Mouse (Mus musculus) embryo, embryonic 11 days (tissue): ENCODE results near the gene Dpm2.
A peak's percentile ranks its signal among the peaks of the same experiment; 100 is the strongest.

Experiments used
- DNase-seq: peaks from one replicate; pipeline ENCODE4 v3.0.0-alpha.2; 2015

Dpm2 gene

DNA sequence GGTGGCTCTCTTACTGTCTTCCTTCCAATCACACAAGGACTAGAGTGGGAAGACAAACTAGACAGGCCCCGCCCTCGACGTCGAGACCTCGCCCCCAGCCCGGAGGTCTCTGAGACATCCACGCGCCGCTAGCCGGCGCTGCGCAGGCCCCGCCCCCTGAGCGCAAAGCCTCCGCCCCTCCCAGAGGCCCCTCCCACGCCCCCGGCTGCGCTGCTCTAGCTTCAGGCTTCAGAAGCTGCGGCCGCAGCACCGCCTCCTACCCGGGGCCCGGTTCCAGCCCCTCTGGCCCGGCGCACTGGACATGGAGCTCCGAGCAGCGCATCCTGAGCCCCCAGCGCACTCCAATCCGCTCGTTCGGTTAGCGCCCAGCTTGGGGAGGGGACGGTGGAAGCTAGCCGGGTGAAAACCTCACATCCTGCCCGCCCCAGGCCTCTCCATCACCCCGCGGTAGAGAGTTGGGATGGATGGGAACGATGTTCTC is 16.3 kb downstream of the Dpm2 start, which contains the start of gene St6galnac4:
Gene St6galnac4 (plus strand): TSS at position 225 of the 481 bp plus-strand sequence.
- peak; percentile 98 for DNase-seq

DNA sequence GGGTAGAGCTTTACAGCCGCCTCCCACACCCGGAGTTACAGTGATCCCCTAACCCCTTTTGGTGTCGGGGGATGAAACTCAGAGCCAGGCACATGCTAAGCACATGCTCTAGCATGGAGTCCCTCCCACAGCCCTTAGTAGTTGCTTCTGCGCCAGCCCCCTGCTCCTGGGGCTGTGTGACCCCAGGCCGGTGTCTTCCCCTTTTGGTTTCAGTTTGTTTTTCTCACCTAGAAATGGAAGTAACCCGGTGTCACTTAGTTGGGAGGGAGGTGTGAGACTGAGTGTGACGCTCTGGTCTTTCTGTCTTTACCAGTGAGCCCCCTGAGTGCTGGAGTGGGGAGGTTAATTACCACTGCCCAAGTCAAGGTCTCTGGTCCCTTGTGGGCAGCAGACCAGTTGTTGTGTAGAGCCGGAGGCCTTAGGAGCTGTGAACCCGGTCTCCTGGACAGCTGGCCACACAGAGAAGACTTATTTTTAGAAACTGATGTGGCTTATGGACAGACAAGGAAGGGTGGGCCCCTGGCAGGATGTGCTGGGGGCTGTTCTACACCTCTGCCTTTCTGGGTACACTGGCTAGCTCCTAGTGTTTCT is 17.2 kb downstream of the Dpm2 start:
- DNase-seq, result peak; percentile 23

DNA sequence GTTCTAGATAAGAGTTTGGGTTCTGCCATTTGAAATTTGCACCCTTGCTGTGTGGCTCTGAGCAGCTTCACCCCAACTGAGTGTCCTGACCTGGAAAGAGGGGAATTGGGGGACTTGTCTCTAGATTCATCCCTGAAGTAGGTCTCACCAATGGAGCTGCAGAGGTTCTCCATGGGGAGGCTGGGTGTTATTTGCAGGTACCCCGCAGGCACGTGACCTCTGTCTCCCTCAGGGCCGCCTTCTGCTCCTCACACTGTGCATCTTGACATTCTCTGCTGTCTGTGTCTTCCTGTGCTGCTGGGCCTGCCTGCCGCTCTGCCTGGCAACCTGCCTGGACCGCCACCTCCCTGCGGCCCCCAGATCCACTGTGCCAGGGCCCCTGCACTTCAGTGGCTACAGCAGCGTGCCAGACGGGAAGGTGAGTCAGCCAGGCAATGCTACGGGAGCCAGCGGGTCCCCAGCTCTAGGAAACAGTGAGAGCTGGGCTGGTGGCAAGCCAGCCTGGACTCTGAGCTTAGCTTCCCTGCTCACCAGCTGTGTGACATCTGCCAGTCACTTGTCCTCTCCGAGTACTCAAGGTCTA is 18.6 kb downstream of the Dpm2 start:
- DNase-seq, result no peak

DNA sequence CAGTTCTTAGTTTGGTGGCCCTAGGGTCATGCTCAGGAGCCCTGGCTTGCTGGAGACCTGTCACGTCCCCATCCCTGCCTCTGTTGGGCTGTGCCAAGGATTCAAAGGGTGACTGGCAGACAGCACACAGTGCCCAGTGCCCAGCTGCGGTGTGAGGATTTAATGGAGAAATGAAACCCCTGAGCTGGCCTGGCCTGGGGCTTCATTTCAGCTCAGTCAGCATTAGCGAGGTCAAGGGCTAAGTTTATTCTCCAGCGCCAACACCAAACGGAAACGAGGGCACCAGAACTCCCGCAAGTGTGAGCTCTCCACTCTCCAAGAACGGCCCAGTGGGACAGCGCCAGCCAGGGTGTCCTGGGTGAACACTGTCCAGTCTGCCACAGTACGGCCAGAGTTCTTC is 19.6 kb downstream of the Dpm2 start:
- DNase-seq, result no peak

DNA sequence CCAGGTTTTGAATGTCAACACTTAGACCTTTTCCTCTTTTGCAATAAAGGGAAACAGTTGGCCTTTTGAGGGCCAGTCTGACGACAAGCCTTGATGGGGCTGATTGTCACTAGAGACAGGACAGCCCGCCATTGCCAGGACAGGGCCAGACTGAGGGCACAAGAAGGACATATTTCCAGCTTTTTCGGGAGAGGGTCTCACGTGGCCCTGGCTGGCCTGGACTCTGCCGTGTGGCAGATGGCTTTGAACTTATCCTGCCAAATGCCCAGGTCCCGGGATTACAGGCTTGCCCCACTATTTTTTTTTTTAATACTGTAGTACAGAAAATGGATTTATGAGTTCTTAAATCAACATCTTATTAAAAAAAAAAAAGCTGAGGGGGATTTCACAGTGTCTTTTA is 20.6 kb downstream of the Dpm2 start:
- DNase-seq, result no peak

DNA sequence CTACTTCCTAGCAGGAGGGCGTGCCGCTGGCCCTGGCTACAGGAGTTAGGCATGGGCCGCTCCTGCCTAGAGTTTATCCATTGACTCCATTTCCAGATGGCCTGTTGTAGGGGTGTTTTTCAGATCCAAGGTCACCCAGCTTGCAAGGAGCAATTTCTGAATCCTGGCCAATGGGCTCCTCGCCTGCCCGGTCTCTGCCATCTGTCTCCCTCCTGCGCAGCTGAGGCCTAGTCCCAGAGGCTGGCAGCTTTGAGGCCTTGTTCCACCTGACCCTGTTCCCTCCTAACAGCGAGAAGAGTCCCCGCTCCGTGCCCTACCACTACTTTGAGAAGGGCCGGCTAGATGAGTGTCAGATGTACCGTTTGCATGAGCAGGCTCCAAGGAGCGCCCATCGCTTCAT is 26.1 kb downstream of the Dpm2 start:
- DNase-seq, result no peak

DNA sequence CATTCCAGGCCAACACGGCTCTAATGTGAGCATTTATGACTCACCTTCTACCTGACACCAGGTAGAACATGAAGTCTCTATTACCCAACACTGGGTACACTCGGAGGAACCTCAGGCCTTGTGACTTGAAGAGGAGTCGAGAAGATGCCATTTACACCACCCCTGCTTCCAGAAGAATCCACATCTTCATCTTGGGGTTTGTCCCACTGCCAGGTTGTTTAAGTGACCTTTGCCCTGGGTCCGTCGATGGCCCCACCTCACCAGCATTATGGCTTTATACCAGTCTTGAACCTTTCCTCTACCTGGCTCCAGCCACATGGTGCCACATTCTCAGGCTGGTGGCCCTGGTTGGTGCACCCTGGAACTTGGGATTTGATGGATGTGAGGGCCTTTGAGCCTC is 26.6 kb downstream of the Dpm2 start:
- DNase-seq, result no peak

DNA sequence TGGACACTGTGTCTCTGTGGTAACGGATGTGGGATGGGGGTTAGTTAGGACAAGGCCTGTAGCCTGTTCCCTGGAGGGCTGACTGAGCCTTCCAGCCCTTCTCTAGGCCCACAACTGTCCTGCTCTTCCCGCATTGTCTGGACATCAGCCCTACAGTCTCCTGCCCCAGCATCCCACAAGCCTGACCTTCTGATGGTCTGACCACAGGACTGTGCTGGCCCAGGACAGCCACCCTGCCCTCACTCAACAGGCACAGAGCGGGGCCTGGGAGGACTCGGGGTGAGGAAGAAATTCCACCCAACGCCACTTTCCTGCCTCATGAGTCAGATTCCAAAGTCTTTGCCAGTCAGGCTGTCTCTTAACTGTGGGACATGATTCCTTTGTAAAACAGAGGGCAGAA is 27.0 kb downstream of the Dpm2 start:
- no peak for DNase-seq

DNA sequence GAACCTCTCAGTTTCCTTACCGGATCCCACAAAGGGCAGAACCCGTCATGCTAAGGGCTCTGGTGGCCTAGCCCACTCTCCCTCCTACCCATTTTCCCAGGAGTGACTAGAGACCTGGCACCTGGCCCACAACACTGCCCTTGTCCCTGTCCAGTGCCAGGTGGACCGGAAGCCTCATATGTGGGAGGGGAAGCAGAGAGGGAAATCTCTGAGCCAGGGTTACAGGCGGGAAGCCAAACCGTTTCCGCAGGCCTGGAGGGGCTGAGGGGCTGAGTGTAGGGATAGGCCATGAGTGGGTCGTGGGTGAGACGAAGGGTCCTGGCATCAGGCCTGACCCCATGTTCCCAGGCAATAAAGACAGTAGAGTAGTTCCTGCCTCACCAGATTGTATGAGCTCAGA is 27.8 kb downstream of the Dpm2 start:
- no peak for DNase-seq

DNA sequence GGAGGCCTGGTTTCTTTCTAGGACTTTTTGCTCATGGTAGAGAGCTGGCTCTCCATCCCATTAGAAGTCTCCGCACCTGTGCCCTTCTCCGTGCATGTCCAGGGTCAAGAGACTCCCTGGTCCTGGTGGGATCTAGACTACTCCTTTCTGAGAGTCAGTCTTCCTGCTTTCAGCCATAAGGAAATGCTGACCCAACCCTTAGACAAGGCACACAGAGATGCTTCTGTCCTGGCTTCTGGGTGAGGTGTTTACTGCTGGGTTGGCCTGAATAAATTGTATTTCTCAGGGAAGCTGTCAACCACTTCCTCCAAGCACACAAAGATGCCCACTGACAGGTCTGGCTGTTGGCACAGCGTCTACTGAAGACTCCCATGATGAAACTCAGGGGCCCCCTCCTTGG is 28.8 kb downstream of the Dpm2 start, which contains the start of gene St6galnac6:
Gene St6galnac6 (plus strand): TSS at position 301 of the 400 bp plus-strand sequence.
- no peak for DNase-seq

DNA sequence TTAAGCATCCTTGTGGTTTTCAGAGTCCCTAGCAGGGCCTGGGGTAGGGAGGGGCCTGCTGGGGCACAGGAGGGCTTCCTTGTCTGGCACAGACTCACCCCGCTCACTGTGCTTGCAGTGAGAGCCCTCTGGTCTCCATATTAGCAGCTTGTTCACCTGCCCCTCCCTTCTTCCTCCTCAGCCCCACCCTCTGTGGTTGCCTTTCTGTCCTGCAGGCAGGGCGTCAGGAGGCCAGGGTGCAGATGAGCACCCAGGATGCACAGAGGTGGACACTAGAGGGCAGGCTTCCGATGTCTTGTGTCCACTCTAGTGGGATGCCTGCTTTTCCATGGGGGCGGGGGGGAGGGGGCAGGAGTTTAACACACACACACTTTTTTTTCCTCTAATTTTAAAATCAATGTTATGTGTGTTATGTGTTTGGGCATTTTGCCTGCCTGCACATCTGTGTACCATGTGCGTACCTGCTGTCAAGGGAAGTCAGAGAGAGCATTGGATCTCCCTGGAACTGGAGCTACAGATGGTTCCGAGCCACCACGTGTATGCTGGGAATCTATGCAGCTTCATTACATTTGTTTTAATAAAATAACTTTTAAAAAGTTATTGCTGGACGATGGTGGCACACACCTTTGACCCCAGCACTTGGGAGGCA is 30.9 kb downstream of the Dpm2 start:
- DNase-seq, result peak; percentile 69

DNA sequence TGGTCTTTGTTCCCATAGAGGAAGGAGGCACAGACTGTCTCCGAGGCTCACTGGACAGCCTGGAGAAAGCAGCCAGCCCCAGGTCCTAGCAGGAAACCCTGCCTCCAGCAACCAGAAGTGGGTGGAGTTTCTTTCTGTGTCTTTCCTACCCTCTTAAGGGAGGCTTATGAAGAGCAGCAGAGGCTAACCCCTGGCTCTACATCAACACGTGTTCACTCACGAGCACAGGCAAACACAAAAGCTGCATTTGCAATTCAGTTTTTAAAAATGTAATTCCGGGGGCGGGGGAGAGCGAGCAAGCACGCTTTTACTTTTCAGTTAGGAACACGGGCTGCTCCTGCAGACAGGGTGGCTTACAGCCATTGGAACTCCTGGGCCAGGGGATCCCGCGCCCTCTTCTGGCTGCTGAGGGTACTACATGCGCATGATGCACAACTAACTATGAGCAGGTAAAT is 32.0 kb downstream of the Dpm2 start:
- peak; percentile 82 for DNase-seq

DNA sequence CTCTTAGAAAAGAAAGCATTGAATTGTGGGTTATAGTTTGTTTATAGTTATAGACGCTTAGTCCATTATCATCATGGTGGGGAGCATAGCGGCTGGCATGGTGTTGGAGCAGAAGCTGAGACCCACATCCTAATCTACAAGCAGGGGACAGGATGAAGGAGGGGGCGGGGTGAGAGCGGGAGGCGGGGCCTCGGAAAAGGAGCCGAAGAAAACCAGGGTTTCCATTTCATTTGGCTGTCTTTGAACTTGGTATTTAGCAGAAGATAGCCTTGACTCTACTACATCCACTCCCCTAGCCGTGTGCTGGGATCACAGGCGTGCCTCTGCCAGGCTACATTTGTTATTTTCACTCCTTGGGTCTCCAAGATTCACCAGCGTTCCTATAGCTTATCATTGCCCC is 34.0 kb downstream of the Dpm2 start:
- no peak for DNase-seq

DNA sequence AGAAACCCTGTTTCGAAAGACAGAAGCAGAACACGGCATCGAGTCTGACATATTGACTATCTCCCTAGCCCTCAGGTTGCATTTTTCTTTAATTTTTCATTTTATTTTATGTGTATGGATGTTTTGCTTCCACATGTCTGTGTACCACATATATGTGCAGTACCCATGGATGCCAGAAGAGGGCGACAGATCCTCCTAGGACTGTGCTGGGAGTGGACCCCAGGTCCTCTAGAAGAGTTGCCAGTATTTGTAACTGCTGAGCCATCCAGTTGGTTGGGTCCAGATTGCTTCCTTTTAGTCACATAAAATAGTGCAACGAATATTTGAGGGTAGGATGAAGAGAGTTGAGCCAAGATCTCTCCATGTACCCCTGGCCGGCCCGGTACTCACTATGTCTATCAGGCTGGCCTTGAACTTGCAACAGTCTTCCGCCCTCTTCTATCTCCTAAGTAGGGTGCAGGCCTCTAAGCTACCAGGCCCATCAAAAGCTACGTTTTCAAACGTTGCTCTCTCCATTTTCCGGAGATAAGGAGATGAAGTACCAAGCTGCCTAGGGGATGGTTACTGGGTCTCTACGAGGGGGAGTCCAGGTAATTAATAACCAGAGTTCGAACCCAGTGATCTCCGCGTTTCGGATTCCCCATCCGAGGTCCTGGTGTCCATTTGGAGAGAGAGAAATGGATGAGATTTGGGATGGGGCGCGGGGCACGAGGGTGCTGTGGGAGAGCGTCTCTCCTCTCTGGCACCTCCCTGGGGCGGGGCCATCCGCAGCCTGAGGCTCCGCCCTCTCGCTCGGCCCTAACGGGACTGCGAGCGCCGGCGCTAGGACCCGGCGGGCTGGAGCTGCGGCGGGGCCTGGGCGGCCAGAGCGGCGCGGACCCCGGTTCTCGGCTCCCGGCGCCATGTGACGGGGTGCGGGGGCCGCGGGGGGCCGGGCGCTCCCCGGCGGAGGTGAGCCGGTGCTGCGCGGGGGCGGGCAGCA is 35.8 kb downstream of the Dpm2 start:
- DNase-seq, result peak; percentile 95

DNA sequence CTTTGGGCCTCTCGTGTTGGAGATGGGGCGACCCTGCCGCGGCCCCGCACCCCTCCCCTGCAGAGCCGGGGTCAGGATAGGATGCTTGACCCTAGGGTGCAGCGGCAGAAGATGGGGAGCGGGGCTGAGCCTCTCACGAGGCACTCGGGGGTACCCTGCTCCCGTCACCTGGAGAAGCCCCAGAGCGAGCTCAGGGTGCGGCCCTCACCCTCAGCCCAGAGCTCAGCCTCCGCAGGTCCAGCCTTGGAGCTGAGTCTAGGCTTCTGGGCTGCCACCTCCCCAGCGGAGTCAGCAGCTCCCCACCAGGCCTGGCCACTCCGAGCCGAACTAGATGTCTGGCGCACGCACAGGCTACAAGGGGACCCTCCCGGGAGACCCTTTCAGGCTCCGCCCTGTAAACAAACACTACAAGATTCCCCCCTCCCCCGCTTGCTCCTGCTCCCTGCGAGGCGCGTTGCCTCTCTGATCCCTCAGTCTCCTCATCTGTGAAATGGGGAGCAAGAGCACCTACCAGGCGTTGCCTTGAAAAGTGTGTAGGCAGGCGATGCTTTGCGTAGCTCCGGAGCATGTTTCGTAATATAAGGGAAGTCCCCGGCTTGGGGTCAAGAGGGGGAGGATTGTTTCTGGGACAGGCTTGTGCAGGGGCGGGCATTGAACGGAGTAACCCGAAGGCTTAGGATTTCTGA is 36.7 kb downstream of the Dpm2 start:
- peak; percentile 77 for DNase-seq

DNA sequence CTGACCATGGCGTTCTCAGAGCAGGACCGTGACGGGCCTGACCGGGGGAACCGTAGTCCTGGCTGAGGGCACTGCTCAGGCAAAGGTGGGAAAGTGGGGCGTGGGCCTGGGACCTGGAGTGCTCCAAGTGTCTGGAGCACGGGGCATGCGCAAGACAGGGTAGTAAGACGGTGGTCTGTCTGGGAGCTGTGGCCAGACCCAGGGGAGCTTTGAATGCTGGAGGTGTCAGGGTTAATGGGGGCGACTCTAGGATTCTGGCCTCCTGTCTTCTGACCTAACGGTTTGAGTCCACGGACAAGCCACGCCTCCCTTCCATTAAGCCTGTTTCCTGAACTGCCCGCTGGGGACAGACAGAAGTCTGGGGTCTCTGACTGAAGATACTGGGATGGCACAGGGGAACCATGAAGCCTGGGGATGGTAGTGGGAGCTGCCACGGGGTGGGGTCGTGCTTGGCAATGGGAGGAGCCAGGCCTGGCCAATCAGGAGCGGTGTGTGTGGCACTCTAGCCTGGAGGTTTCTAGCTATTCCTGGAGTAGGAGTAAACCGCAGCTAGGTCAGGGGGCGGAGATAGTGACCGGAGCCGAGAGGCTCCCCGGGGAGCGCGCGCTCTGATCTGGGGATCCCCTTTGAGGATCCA is 37.6 kb downstream of the Dpm2 start:
- peak; percentile 77 for DNase-seq

DNA sequence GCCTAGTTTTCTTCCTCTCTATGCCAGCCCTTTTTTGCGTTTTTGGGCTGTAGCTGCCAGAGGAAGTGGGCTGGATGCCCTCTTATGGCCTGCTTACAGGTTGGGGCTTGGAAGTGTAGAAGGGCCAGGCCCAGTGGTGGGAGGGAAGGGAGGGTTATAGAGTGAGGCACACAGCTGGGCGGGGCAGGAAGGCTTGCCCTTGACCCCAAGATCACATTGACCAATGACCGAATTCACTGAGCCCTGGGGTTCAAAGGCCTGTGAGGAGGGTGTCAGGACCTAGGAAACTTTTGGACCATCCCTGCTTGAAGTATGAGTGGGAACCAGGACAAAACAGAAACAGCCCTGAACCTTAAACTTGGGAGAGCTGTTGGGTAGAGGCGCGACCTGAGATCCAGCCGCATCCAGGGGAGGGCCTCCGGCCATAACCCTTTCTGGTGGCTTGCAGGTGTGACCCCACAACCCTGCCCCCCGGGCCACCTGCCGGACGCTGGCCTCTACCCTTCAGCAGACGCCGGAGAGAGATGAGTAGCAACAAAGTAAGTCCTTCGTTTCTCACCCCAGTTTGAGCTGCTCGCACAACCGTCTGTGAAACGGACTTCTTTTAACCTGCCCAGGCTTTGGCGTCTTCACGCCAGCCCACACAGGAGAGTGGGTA is 38.2 kb downstream of the Dpm2 start:
- DNase-seq, result no peak

DNA sequence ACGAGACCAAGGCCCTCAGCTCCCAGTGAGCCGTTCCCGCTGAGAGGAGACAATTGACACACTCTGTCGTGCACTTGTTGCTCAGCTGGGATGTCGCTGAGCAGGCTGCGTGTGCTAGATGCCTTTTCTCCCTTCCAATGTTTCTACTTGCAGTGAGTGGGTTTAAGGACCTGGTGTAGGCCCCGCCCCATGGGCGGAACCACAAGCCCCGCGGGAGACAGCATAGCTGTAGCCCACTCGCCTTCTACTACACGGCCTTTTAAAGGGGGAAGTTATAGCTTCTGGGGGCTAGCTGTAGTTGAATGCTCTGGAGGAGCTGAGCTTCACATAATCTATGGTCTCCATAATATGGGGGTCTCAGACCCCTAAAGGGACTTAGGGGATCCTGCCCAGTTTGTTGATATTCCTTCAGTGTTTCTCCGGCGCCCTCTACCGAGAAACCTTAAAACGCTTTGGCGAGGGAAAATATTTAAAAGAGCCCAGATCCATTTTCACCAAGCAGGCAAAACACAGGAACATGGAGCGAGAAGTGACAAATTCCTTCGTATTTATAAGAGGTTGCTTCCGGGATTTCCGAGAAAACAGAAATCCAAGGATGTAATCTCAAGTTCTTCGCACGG is 40.1 kb downstream of the Dpm2 start:
- DNase-seq, result peak; percentile 74

DNA sequence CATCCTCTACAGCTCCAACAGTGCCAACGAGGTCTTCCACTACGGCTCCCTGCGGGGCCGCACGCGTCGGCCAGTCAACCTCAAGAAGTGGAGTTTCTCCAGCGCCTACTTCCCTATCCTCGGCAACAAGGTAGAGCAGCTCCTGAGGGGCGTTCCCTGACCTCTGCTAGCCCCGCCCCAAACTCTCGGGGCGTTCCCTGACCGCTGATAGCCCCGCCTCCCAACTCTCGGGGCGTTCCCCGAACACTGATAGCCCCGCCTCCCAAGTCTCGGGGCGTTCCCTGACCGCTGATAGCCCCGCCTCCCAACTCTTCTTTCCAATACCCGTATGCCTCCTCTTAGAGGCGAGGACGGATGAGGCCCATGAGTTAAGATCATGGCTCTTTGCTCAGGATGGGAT is 41.6 kb downstream of the Dpm2 start:
- DNase-seq, result no peak

DNA sequence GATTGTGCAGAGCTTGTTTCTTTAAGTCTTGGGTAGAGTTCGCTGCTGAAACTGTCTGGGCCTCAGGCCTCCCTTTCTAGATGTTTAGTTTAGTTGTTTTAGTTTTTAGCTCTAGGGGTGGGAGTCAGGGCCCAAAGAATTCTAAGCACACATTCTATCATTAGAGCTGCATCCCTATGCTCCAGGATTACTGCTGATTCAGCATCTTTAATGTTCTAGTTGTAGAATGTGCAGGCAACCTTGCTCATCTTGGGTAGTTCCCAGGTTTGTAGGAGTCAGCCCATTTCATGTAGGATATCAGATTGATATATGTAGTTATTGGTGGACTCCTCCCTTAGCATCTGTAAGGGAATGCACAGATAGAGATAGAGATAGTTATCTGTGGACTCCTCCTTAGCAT is 46.5 kb downstream of the Dpm2 start:
- DNase-seq, result no peak

DNA sequence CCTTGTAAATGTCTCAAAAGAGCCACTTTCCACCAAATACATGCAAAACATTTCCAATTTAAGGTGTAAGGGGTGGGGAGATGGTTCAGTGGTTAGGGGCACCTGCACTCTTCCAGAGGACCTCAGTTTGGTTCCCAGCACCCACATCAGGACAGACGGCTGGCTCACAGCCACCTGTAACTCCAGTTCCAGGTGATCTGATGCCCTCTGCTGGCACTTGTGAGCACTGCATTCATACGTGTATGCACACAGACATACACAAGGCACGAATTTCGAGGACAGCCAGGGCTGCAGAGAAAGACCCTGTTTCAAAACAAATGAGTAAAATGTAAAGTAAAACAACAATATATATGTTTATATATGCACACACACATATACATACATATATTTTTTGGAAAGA is 46.9 kb downstream of the Dpm2 start:
- DNase-seq, result no peak
